Mouse (Mus musculus): ENCODE results near the gene Als2cr12.

GRCm38 (mm10) chr1:58617076-58617475 lies 78.7 kb downstream of the Als2cr12 start:
- TF ChIP-seq CTCF (IDR thresholded peaks at IDR 0.05; ENCODE audit: extremely low read depth, insufficient read length, insufficient replicate concordance, low read depth, low read length) (no peak), POLR2A (IDR thresholded peaks at IDR 0.05; ENCODE audit: low read depth, low read length) (no peak)
